Mouse (Mus musculus) olfactory bulb, adult 2 months (tissue): ENCODE results near the gene Epb41.

Experiments
- CTCF ChIP-seq: fragments of 200-500 bp; IDR thresholded peaks from 2 replicates; pipeline ENCODE4 v1.5.1; 2012; ENCODE audit warnings: low read depth, mild to moderate bottlenecking, low read length, moderate library complexity; ENCODE audit not compliant: insufficient read depth
- POLR2A ChIP-seq: fragments of 200-500 bp; IDR thresholded peaks from 2 replicates; pipeline ENCODE4 v1.6.1; 2012; ENCODE audit warnings: mild to moderate bottlenecking, low read depth, low read length, moderate library complexity; ENCODE audit not compliant: insufficient read depth

DNA sequence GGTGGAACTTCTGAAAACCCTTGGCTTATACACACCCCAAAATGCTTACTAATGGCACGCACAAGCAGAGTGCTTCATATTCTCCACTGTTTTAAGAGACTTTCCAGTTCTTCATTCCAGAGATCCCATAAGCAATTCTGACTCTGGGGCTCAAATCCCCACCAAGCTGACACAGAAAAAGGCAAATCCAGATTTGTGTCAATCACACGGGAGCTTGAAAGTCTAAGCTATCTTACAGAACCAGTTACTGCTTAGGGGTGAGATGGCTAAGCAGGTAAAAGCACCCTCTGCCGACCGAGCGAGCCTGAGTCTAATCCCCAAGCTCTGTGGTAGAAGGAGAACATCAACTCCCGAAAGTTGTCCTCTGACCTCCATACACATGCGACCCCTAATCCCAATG is 76.5 kb downstream of the Epb41 start:
- TF ChIP-seq CTCF (no peak), POLR2A (no peak)
